Mouse (Mus musculus) kidney, adult 2 months (tissue): Measurements from ENCODE around the gene Cdk6. TPM values are rescaled to one million over a fixed set of nuclear protein-coding genes. Genes with fewer than 3 reads are reported as not detected.

Experiments
- DNase-seq: peaks from one replicate; pipeline ENCODE4 v3.0.0; 2021
- H3K27ac ChIP-seq: fragments of 200-500 bp; 2 replicates; pipeline ENCODE4 v1.5.1; 2012; ENCODE audit warnings: low read depth, low read length, control low read depth, inconsistent platforms; ENCODE audit not compliant: insufficient read depth
- H3K27me3 ChIP-seq: fragments of 200-500 bp; replicated peaks from 2 replicates; pipeline ENCODE4 v1.6.1; 2012; ENCODE audit warnings: mild to moderate bottlenecking, moderate library complexity, low read length, inconsistent platforms; ENCODE audit not compliant: control insufficient read depth, insufficient read depth
- H3K36me3 ChIP-seq: fragments of 200-500 bp; 2 replicates; pipeline ENCODE4 v1.6.1; 2012; ENCODE audit warnings: mild to moderate bottlenecking, moderate library complexity, low read length, inconsistent platforms; ENCODE audit not compliant: control insufficient read depth, insufficient read depth
- H3K4me1 ChIP-seq: fragments of 200-500 bp; 2 replicates; pipeline ENCODE4 v1.6.1; 2011; ENCODE audit warnings: low read length; ENCODE audit not compliant: control insufficient read depth, insufficient read depth
- H3K4me3 ChIP-seq: fragments of 200-500 bp; 2 replicates; pipeline ENCODE4 v1.5.1; 2011; ENCODE audit warnings: mild to moderate bottlenecking, low read depth, low read length, control low read depth; ENCODE audit not compliant: insufficient read depth
- CTCF ChIP-seq: fragments of 200-500 bp; conservative IDR thresholded peaks from 2 replicates; pipeline ENCODE4 v1.5.1; 2011; ENCODE audit warnings: low read depth, mild to moderate bottlenecking, control low read depth, low read length, moderate library complexity, mixed read lengths; ENCODE audit not compliant: insufficient read depth, insufficient read length
- POLR2A ChIP-seq: fragments of 200-500 bp; IDR thresholded peaks from one replicate; pipeline ENCODE4 v1.6.1; 2011; ENCODE audit warnings: low read depth, low read length, control low read depth
- WGBS: fragments of 180-500 bp; shearing (Covaris S2); methylation state at CpG from one replicate; pipeline ENCODE4 v1.1.7; 2018; 5-methylcytosine and 5-hydroxymethylcytosine counted together
- polyA plus RNA-seq: library from polyadenylated mRNA; depleted of rRNA; stranded (reverse); fragments of >200 nt; gene quantifications from 2 replicates; pipeline ENCODE4 v1.2.3, GENCODE M21; 2012

The Cdk6 gene
- polyA plus RNA-seq, 1 experiment: 6.0 TPM

DNA sequence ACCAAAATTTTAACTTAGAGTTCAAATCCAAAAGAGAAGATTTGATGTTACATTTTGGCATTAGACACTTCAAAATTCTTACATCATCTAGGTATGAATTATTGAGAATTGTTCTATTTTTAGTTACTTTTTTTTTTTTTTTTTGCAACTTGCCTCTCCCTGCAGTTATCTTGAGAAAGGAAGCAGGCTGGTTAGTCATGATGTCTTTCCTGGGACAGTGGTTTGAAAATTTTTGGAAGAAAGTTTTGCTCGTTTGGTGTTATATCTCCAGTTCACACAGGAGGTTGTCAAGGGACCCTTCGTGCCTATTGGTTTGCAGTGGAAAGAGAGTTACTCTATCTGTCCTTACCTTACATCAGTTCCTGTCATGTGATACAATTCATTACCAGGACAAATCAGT lies 29.9 kb downstream of the Cdk6 start:
- Histone ChIP-seq H3K4me3 (no peak overlapping the region), H3K36me3 (no peaks in the 10 kb centered on the region), H3K27ac (no peak overlapping the region), H3K4me1 (peaks cover 18% of the 10 kb centered on the region; the same call in 1 of the 2 replicates), H3K27me3 (no peaks in the 10 kb centered on the region)
- no peak for TF ChIP-seq CTCF
- TF ChIP-seq POLR2A: no peak
- DNase-seq: no peak
- WGBS: 78% methylated on average over 2 of the region's 2 CpGs

GRCm38 (mm10) chr5:3373170-3373569 lies 31.9 kb downstream of the Cdk6 start:
- 75% methylated on average over 10 of the region's 10 CpGs for WGBS
- TF ChIP-seq POLR2A (no peak), CTCF (no peak)
- H3K27ac ChIP-seq: no peak overlapping the region
- no peaks in the 10 kb centered on the region for H3K27me3 ChIP-seq
- no peak for DNase-seq
- H3K4me1 ChIP-seq: peaks cover 18% of the 10 kb centered on the region; the same call in 1 of the 2 replicates
- H3K4me3 ChIP-seq: no peak overlapping the region
- H3K36me3 ChIP-seq: no peaks in the 10 kb centered on the region

DNA sequence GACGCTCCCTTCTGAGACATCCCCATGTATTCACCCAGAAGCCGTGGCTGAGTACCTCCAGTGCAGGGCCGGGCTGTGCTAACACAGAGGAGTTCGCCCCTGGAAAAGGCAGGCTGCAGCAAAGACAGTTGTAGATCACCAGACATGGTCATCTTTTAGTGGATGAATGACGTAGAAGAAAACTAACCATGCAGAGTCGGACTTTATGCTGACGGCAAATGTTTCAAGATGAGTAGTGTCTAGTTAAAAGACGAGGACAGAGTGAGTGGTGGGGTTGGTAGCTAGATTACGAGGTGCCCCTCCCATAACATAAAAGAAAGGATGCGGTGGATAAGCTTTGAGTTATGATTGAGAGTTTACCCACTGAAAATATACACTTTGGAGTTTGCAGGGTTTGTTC lies 33.5 kb downstream of the Cdk6 start:
- no peaks in the 10 kb centered on the region for H3K36me3 ChIP-seq
- DNase-seq: no peak
- no peak overlapping the region for H3K27ac ChIP-seq
- no peaks in the 10 kb centered on the region for H3K27me3 ChIP-seq
- 79% methylated on average over 10 of the region's 10 CpGs for WGBS
- peaks cover 18% of the 10 kb centered on the region; the same call in 1 of the 2 replicates for H3K4me1 ChIP-seq
- TF ChIP-seq POLR2A: no peak
- no peak for TF ChIP-seq CTCF
- H3K4me3 ChIP-seq: no peak overlapping the region

GRCm38 (mm10) chr5:3376167-3376566 lies 34.9 kb downstream of the Cdk6 start:
- Histone ChIP-seq H3K4me3 (no peak overlapping the region), H3K4me1 (peaks cover 15% of the 10 kb centered on the region; the same call in 1 of the 2 replicates), H3K36me3 (no peaks in the 10 kb centered on the region), H3K27me3 (no peaks in the 10 kb centered on the region), H3K27ac (no peak overlapping the region)
- DNase-seq: peak; percentile 75
- no peak for TF ChIP-seq POLR2A
- TF ChIP-seq CTCF: no peak
- 66% methylated on average over 2 of the region's 2 CpGs for WGBS

DNA sequence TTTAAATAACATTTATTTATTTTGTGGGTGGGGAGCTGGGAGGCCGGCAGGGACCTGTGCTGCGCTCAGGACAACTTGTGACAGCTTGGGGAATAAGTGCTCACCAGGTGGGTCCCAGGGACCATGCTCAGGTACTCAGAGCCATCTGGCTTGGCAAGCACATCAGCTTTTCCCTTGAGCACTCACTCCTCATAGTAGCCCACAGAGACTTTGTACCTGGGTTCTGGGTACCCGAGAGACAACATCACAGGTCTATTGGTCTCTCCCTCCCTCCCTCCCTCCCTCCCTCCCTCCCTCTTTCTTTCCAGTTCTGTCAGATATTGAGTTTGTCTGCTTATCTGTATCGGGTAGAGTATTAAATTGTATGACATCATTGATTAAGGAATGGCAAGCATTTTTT lies 38.0 kb downstream of the Cdk6 start:
- no peak overlapping the region for H3K27ac ChIP-seq
- peak; percentile 29 for DNase-seq
- whole genome bisulfite sequencing: 75% methylated on average over 4 of the region's 4 CpGs
- no peaks in the 10 kb centered on the region for H3K27me3 ChIP-seq
- no peaks in the 10 kb centered on the region for H3K36me3 ChIP-seq
- H3K4me1 ChIP-seq: peaks cover 8% of the 10 kb centered on the region; the same call in 1 of the 2 replicates
- H3K4me3 ChIP-seq: no peak overlapping the region
- TF ChIP-seq POLR2A (no peak), CTCF (no peak)

GRCm38 (mm10) chr5:3380692-3381233 lies 39.5 kb downstream of the Cdk6 start:
- Histone ChIP-seq H3K27me3 (no peaks in the 10 kb centered on the region), H3K4me3 (no peak overlapping the region), H3K4me1 (peaks cover 2% of the 10 kb centered on the region; the same call in 1 of the 2 replicates), H3K27ac (no peak overlapping the region), H3K36me3 (no peaks in the 10 kb centered on the region)
- DNase-seq: no peak
- WGBS: 80% methylated on average over 9 of the region's 9 CpGs
- TF ChIP-seq POLR2A (no peak), CTCF (no peak)

- 78% methylated on average over 8 of the region's 8 CpGs for WGBS
- no peak for DNase-seq
- TF ChIP-seq CTCF (no peak), POLR2A (no peak)
- H3K27ac ChIP-seq: no peak overlapping the region
- H3K4me3 ChIP-seq: no peak overlapping the region
- H3K4me1 ChIP-seq: no peaks in the 10 kb centered on the region; the same call in 1 of the 2 replicates
- no peaks in the 10 kb centered on the region for H3K27me3 ChIP-seq
- H3K36me3 ChIP-seq: no peaks in the 10 kb centered on the region
These were observed 40.5 kb downstream of the Cdk6 start for GRCm38 (mm10) chr5:3381795-3382194.
